Mouse (Mus musculus) olfactory bulb, adult 2 months (tissue): Measurements from ENCODE around the gene Fbxl8. TPM values are rescaled to one million over a fixed set of nuclear protein-coding genes. Genes with fewer than 3 reads are reported as not detected.

ENCODE experiments used
- H3K27ac ChIP-seq: fragments of 200-500 bp; 2 replicates; pipeline ENCODE4 v1.5.1; 2012; ENCODE audit warnings: low read depth, low read length; ENCODE audit not compliant: insufficient read depth
- H3K4me1 ChIP-seq: fragments of 200-500 bp; 2 replicates; pipeline ENCODE4 v1.6.1; 2012; ENCODE audit warnings: low read length; ENCODE audit not compliant: control insufficient read depth, insufficient read depth
- H3K4me3 ChIP-seq: fragments of 200-500 bp; 2 replicates; pipeline ENCODE4 v1.5.1; 2012; ENCODE audit warnings: mild to moderate bottlenecking, low read depth, low read length, moderate library complexity; ENCODE audit not compliant: insufficient read depth
- CTCF ChIP-seq: fragments of 200-500 bp; IDR thresholded peaks from 2 replicates; pipeline ENCODE4 v1.5.1; 2012; ENCODE audit warnings: low read depth, mild to moderate bottlenecking, low read length, moderate library complexity; ENCODE audit not compliant: insufficient read depth
- POLR2A ChIP-seq: fragments of 200-500 bp; IDR thresholded peaks from 2 replicates; pipeline ENCODE4 v1.6.1; 2012; ENCODE audit warnings: mild to moderate bottlenecking, low read depth, low read length, moderate library complexity; ENCODE audit not compliant: insufficient read depth
- WGBS: fragments of 180-500 bp; shearing (Covaris S2); methylation state at CpG from one replicate; pipeline ENCODE4 v1.1.7; 2018; 5-methylcytosine and 5-hydroxymethylcytosine counted together
- polyA plus RNA-seq: library from polyadenylated mRNA; stranded (reverse); fragments of >200 nt; gene quantifications from 2 replicates; pipeline ENCODE4 v1.2.4, GENCODE M21; 2012; ENCODE audit warnings: low replicate concordance; ENCODE audit not compliant: missing spikeins, insufficient read depth, insufficient read length

Gene Fbxl8
- polyA plus RNA-seq, 1 experiment, result not detected

DNA sequence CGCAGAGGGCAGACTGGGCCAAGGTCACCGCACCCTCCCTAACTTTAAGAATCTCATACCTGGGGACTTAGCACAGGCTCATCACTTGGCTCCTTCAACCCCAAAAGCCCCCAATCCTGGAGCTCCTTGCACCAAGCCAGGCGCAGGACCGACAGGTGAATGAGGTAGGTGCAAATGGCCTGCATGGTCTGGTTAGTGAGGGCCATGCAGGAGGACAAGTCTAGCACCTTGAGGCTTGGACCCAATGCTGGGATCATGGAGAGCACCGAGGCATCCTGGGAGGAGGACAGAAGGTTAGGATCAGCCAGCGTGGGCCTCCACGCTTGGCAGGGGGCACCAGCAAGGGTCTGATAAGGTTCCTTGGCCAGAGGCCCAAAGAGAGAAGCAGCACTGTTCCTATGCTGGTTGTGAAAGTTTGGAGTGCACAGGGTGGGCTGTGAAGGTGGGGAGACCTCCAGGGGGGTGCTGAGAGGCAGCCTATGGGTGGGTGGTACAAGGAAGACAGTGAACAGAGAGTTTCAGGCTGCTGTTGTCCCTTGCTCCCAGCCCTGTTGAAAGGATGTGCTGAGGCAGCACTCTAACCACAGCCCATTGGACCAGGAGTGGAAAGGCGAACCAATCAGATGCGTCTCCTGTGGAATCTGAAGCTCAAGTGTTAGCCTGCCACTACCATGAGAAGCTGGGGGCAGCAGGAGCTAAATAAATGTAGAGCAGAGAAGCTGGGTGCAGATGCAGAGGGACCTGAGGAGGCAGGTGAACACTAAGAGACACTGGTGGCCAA lies 49.4 kb downstream of the Fbxl8 start:
- H3K4me3 ChIP-seq, result no peak overlapping the region
- no peak for TF ChIP-seq CTCF
- no peak for TF ChIP-seq POLR2A
- WGBS, result 84% methylated on average over 9 of the region's 9 CpGs
- peaks cover 4% of the 10 kb centered on the region; the same call in 1 of the 2 replicates for H3K4me1 ChIP-seq
- H3K27ac ChIP-seq, result no peak overlapping the region

GRCm38 (mm10) chr8:105315073-105315769 lies 50.8 kb downstream of the Fbxl8 start:
- Histone ChIP-seq H3K27ac (no peak overlapping the region), H3K4me1 (peaks cover 4% of the 10 kb centered on the region; the same call in 1 of the 2 replicates), H3K4me3 (no peak overlapping the region)
- WGBS, result 89% methylated on average over 18 of the region's 18 CpGs
- TF ChIP-seq CTCF, result no peak
- TF ChIP-seq POLR2A, result no peak

GRCm38 (mm10) chr8:105317941-105318340 lies 53.5 kb downstream of the Fbxl8 start:
- H3K27ac ChIP-seq, result no peak overlapping the region

GRCm38 (mm10) chr8:105318662-105319190 lies 54.3 kb downstream of the Fbxl8 start:
- H3K4me1 ChIP-seq, result peaks cover 4% of the 10 kb centered on the region; the same call in 1 of the 2 replicates
- H3K4me3 ChIP-seq, result no peak overlapping the region
- WGBS, result 71% methylated on average over 11 of the region's 11 CpGs
- no peak for TF ChIP-seq CTCF
- no peak for TF ChIP-seq POLR2A
- H3K27ac ChIP-seq, result no peak overlapping the region

More at GRCm38 (mm10) chr8:105317941-105318340, 53.5 kb downstream of the Fbxl8 start:
- peaks cover 4% of the 10 kb centered on the region; the same call in 1 of the 2 replicates for H3K4me1 ChIP-seq
- 48% methylated on average over 4 of the region's 4 CpGs for WGBS
- no peak for TF ChIP-seq CTCF
- no peak for TF ChIP-seq POLR2A
- no peak overlapping the region for H3K4me3 ChIP-seq

Other genes with a start within 250 kb of the Fbxl8 start
- gene Ces3a, start 216.0 kb upstream of the Fbxl8 start, polyA plus RNA-seq, result not detected in 2 replicates
- not detected in 2 replicates for gene Ces3b, start 180.9 kb upstream of the Fbxl8 start, polyA plus RNA-seq
- not detected in 2 replicates for gene Ces4a, start 132.8 kb upstream of the Fbxl8 start, polyA plus RNA-seq
- gene Cbfb, start 94.0 kb upstream of the Fbxl8 start, polyA plus RNA-seq, result not detected in 2 replicates
- not detected in 2 replicates for gene D230025D16Rik, start 39.5 kb upstream of the Fbxl8 start, polyA plus RNA-seq
- gene B3gnt9, start 9.5 kb upstream of the Fbxl8 start, polyA plus RNA-seq, result not detected in 2 replicates
- not detected in 2 replicates for gene Tradd, start within 50 bp of the Fbxl8 start, polyA plus RNA-seq
- not detected in 2 replicates for gene Hsf4, start 5.2 kb downstream of the Fbxl8 start, polyA plus RNA-seq
- gene Nol3, start 11.5 kb downstream of the Fbxl8 start, polyA plus RNA-seq, result not detected in 2 replicates
- not detected in 2 replicates for gene 4931428F04Rik, start 25.2 kb downstream of the Fbxl8 start, polyA plus RNA-seq
- not detected in 2 replicates for gene Exoc3l, start 31.5 kb downstream of the Fbxl8 start, polyA plus RNA-seq
- not detected in 2 replicates for gene E2f4, start 33.0 kb downstream of the Fbxl8 start, polyA plus RNA-seq
- gene Elmo3, start 41.0 kb downstream of the Fbxl8 start, polyA plus RNA-seq, result not detected in 2 replicates
- gene Lrrc29, start 61.6 kb downstream of the Fbxl8 start, polyA plus RNA-seq, result not detected in 2 replicates
- not detected in 2 replicates for gene Tmem208, start 61.7 kb downstream of the Fbxl8 start, polyA plus RNA-seq
- not detected in 2 replicates for gene Fhod1, start 83.3 kb downstream of the Fbxl8 start, polyA plus RNA-seq
- not detected in 2 replicates for gene Slc9a5, start 84.2 kb downstream of the Fbxl8 start, polyA plus RNA-seq
- gene Plekhg4, start 108.6 kb downstream of the Fbxl8 start, polyA plus RNA-seq, result not detected in 2 replicates
- gene Kctd19, start 148.9 kb downstream of the Fbxl8 start, polyA plus RNA-seq, result not detected in 2 replicates
- gene Lrrc36, start 148.9 kb downstream of the Fbxl8 start, polyA plus RNA-seq, result not detected in 2 replicates
- not detected in 2 replicates for gene Tppp3, start 206.9 kb downstream of the Fbxl8 start, polyA plus RNA-seq
- not detected in 2 replicates for gene Zdhhc1, start 232.3 kb downstream of the Fbxl8 start, polyA plus RNA-seq